Mouse (Mus musculus): ENCODE measurements around the gene Cnot3.
"Not testable (repeated sequence)": the region's sequence is repeated elsewhere in the genome, so short reads cannot be mapped to it uniquely, and the experiment has no call there.

Gene Cnot3

GRCm38 (mm10) chr7:3656966-3657365 is 11.9 kb downstream of the Cnot3 start:
- no peak for DNase-seq

GRCm38 (mm10) chr7:3658578-3658977 is 13.5 kb downstream of the Cnot3 start:
- no peak for DNase-seq

GRCm38 (mm10) chr7:3664524-3665214 is 19.6 kb downstream of the Cnot3 start:
- DNase-seq = no peak

GRCm38 (mm10) chr7:3665215-3666114 is 20.4 kb downstream of the Cnot3 start, which contains the start of gene Leng1:
Leng1 (minus strand) TSS chr7:3665840.
- DNase-seq = peak; percentile 84 to 86

- no peak for DNase-seq
Measured at GRCm38 (mm10) chr7:3666921-3667391, 21.9 kb downstream of the Cnot3 start.

GRCm38 (mm10) chr7:3674507-3675227 is 29.6 kb downstream of the Cnot3 start:
- peak; percentile 64 to 82 for DNase-seq

- DNase-seq = no peak
Measured at GRCm38 (mm10) chr7:3675228-3675548, 30.1 kb downstream of the Cnot3 start.

GRCm38 (mm10) chr7:3676371-3676770 is 31.3 kb downstream of the Cnot3 start:
- DNase-seq = no peak

- no peak for DNase-seq
Measured at GRCm38 (mm10) chr7:3677342-3677741, 32.3 kb downstream of the Cnot3 start, which contains the start of gene Tmc4. Tmc4 (minus strand) TSS chr7:3677553.

GRCm38 (mm10) chr7:3683908-3684550 is 39.0 kb downstream of the Cnot3 start:
- no peak for DNase-seq

GRCm38 (mm10) chr7:3684698-3685097 is 39.6 kb downstream of the Cnot3 start:
- DNase-seq = no peak

GRCm38 (mm10) chr7:3685400-3686187 is 40.5 kb downstream of the Cnot3 start:
- DNase-seq = no peak

GRCm38 (mm10) chr7:3691919-3692318 is 46.9 kb downstream of the Cnot3 start:
- DNase-seq = no peak

GRCm38 (mm10) chr7:3692382-3692986 is 47.4 kb downstream of the Cnot3 start, which contains the start of gene Tsen34:
Tsen34 (plus strand) TSS chr7:3692863.
- no peak for DNase-seq

GRCm38 (mm10) chr7:3692987-3693808 is 48.1 kb downstream of the Cnot3 start, which contains the start of gene Mboat7:
Mboat7 (minus strand) TSS chr7:3693523.
- DNase-seq = peak; percentile 96 to 98

GRCm38 (mm10) chr7:3693809-3694075 is 48.7 kb downstream of the Cnot3 start:
- no peak for DNase-seq

GRCm38 (mm10) chr7:3694076-3694948 is 49.2 kb downstream of the Cnot3 start:
- peak; percentile 59 to 76 for DNase-seq

- not testable (repeated sequence) for DNase-seq
Measured at GRCm38 (mm10) chr7:3694949-3695305, 49.9 kb downstream of the Cnot3 start.

- no peak for DNase-seq
Measured at GRCm38 (mm10) chr7:3698471-3698870, 53.4 kb downstream of the Cnot3 start.
